ENCODE assay signal across 9 mouse cellular contexts in the genomic region with DNA sequence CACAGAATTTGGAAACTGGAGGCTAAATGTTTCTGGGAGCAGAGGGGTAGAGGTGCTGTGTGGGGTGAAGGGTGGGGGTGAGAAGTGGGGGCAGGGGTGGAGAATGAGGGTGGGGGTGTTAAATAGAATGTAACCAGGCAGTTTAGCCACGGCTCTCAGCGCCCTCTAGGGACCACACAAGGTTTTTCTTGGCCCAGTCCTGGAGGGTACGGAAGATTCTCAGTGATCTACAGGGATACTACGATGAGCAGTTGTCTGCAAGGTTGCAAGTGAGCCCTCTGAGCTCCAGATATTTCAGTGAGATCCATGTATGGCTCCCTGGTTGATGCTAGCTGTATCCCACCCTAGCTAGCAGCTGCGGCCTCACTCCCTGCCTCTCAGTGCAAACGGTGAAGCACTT.
DNase-seq lines count a peak whose midpoint lies in the region; ATAC-seq lines count a peak whose summit lies in the region.
"Had no signal": no experiment of that assay in that cellular context is flagged by ENCODE, and none has a peak within 500 bp of the region (broad histone marks: within the 10 kb centered on the region; RNA-seq: fewer than 3 reads in every experiment).

No protein-coding gene starts in this region.

- intact Hi-C loops in heart, postnatal 25 days (cut with DNase I) = loop anchor here (2.0 to 10.0 kb wide), 6 partner anchors 125 to 1157 kb away; a partner anchor contains a TSS
- intact Hi-C loops in left cerebral cortex, postnatal 36 days (cut with DNase I) = loop anchor here (5.0 kb wide), 3 partner anchors 122 to 477 kb away; a partner anchor contains a TSS

- H3K9ac ChIP-seq in hindbrain, embryonic 11.5 days (ENCODE audit: low read depth, low read length) = no peak overlapping the region
- H3K9ac ChIP-seq in lung, embryonic 15.5 days = no peak overlapping the region

- ATAC-seq in hindbrain, embryonic 11.5 days (ENCODE audit: low FRiP score) = no peak
- ATAC-seq in lung, embryonic 15.5 days (ENCODE audit: borderline replicate concordance, extremely low read depth, low FRiP score, low TSS enrichment) = peak; percentile 47; the same call in 1 of the 2 replicates

- H3K4me1 ChIP-seq in hindbrain, embryonic 11.5 days (replicated peaks; ENCODE audit: control insufficient read depth, insufficient read depth, low read length) = no peaks in the 10 kb centered on the region
- H3K4me1 ChIP-seq in hindbrain, embryonic 10.5 days (replicated peaks) = no peaks in the 10 kb centered on the region
- H3K4me1 ChIP-seq in lung, embryonic 15.5 days = no peaks in the 10 kb centered on the region

- no peak overlapping the region for H3K4me2 ChIP-seq in hindbrain, embryonic 11.5 days (replicated peaks; ENCODE audit: low read depth, low read length)
- no peak overlapping the region for H3K4me2 ChIP-seq in lung, embryonic 15.5 days

- WGBS in hindbrain, embryonic 11.5 days = 55% methylated on average over 6 of the region's 6 CpGs
- WGBS in hindbrain, embryonic 10.5 days = 59% methylated on average over 6 of the region's 6 CpGs
- WGBS in lung, embryonic 15.5 days = 46% methylated on average over 6 of the region's 6 CpGs

- no peaks in the 10 kb centered on the region for H3K36me3 ChIP-seq in hindbrain, embryonic 11.5 days (ENCODE audit: control insufficient read depth, insufficient read depth, low read length)
- H3K36me3 ChIP-seq in hindbrain, embryonic 10.5 days = no peaks in the 10 kb centered on the region
- no peaks in the 10 kb centered on the region for H3K36me3 ChIP-seq in lung, embryonic 15.5 days
- H3K36me3 ChIP-seq: G1E had no signal

- no peak overlapping the region for H3K27ac ChIP-seq in hindbrain, embryonic 11.5 days (ENCODE audit: low read depth, low read length)
- no peak overlapping the region for H3K27ac ChIP-seq in hindbrain, embryonic 10.5 days
- H3K27ac ChIP-seq in lung, embryonic 15.5 days = no peak overlapping the region

- no peak overlapping the region for H3K4me3 ChIP-seq in hindbrain, embryonic 11.5 days (ENCODE audit: low read depth, low read length)
- no peak overlapping the region for H3K4me3 ChIP-seq in hindbrain, embryonic 10.5 days
- no peak overlapping the region for H3K4me3 ChIP-seq in lung, embryonic 15.5 days

- H3K9me3 ChIP-seq in hindbrain, embryonic 11.5 days (ENCODE audit: control insufficient read depth, low read length) = no peaks in the 10 kb centered on the region
- H3K9me3 ChIP-seq in hindbrain, embryonic 10.5 days = no peaks in the 10 kb centered on the region
- no peaks in the 10 kb centered on the region for H3K9me3 ChIP-seq in lung, embryonic 15.5 days

- no peaks in the 10 kb centered on the region for H3K27me3 ChIP-seq in hindbrain, embryonic 11.5 days (ENCODE audit: control insufficient read depth, insufficient read depth, low read length)
- peaks cover 9% of the 10 kb centered on the region; the same call in 1 of the 2 replicates for H3K27me3 ChIP-seq in hindbrain, embryonic 10.5 days (ENCODE audit: insufficient read depth, poor library complexity, severe bottlenecking)
- H3K27me3 ChIP-seq in lung, embryonic 15.5 days = no peaks in the 10 kb centered on the region; the same call in 1 of the 2 replicates

- peak; percentile 25 for DNase-seq in hindbrain, embryonic 11.5 days (ENCODE audit: low spot score)
- DNase-seq in hindbrain, embryonic 10.5 days (ENCODE audit: low spot score) = no peak
- DNase-seq in lung, adult 18-20 months = no peak
- DNase-seq in R1 (ENCODE audit: low read depth, low spot score) = peak; percentile 57
- peak; percentile 31 for DNase-seq in embryo, embryonic 10.5 days (ENCODE audit: low spot score)
- DNase-seq in heart, postnatal 25 days (ENCODE audit: low spot score) = no peak
- DNase-seq in left cerebral cortex, postnatal 36 days (ENCODE audit: low spot score in 2 of 2) = no peak

Comparison
In these comparisons a context has a peak if more than half of its experiments do, and no peak if none do; other contexts are left out.
1. DNase-seq: peak in hindbrain, embryonic 11.5 days (single experiment), R1 (single experiment) and embryo, embryonic 10.5 days (single experiment); none in hindbrain, embryonic 10.5 days (single experiment), lung, adult 18-20 months (0 of 2), heart, postnatal 25 days (single experiment) and left cerebral cortex, postnatal 36 days (0 of 2).